Mouse (Mus musculus): ENCODE results near the gene Lgr4. TPM values are rescaled to one million over a fixed set of nuclear protein-coding genes. Genes with fewer than 3 reads are reported as not detected.

Gene Lgr4
- polyA plus RNA-seq, 1 experiment = 21.6 TPM

DNA sequence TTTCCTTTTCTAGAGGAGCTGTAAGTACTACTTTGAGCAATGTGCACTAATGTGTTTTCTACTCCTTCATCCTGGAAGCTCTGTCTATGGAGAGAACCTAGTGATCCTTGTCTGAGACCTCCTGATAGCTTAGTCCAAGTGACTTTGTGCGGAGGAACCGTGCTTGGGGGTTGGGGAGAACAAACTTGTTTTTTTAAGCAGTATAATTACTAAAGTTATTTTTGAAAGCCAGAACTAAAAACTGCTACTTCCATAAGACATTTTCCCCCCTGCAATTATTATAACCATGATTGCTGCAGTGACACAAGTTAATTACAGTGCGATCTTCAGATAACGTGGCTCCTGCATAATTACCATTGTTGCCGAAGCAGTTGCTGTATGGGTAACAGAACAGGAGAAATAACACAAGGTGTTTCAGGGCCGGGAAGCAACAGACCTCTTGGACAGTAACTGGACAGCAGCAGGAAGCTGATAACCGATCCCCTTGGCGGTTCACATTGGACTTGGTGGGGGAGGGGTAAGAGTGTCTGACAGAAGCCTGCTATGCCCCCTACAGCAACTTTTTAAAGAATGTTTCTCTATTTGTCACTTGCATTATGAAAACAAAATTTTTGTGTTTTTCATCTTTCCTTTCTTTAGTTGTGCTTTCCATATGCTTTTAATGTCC, 53.4 kb downstream of the Lgr4 start:
- TF ChIP-seq CTCF (IDR thresholded peaks at IDR 0.05; ENCODE audit: borderline replicate concordance, insufficient read depth, low read depth, low read length) (no peak), POLR2A (IDR thresholded peaks at IDR 0.05; ENCODE audit: borderline replicate concordance, insufficient read depth, low read length) (no peak)
- no peak overlapping the region for H3K4me3 ChIP-seq (replicated peaks; ENCODE audit: insufficient read depth, low read depth, low read length)
- H3K27me3 ChIP-seq (ENCODE audit: control insufficient read depth, insufficient read depth, low read length) = no peaks in the 10 kb centered on the region
- 60% methylated on average over 8 of the region's 8 CpGs for WGBS
- H3K27ac ChIP-seq (ENCODE audit: insufficient read depth, low read length) = no peak overlapping the region
- DNase-seq = no peak
- H3K4me1 ChIP-seq (ENCODE audit: control insufficient read depth, insufficient read depth, low read length) = peaks cover 5% of the 10 kb centered on the region

DNA sequence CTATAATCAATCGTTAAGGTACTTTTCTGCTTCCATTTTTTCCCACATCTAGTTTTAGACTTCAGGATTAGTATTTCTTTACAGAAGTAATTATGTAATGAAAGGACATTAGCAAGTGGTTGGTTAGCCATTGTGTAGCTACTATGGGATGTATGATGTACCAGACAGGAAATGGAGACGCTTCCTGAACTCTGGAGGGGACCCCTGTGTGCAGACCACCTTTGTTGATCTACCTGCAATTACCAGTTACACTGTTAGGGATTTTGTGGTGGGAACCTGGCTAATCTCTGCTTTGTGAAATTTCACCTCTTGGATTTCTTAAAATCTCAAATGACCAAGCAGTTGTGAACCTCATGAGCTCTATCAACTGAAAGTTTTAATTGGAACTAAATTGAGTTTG, 54.9 kb downstream of the Lgr4 start:
- Histone ChIP-seq H3K4me1 (ENCODE audit: control insufficient read depth, insufficient read depth, low read length) (peaks cover 5% of the 10 kb centered on the region), H3K27me3 (ENCODE audit: control insufficient read depth, insufficient read depth, low read length) (no peaks in the 10 kb centered on the region), H3K4me3 (replicated peaks; ENCODE audit: insufficient read depth, low read depth, low read length) (no peak overlapping the region), H3K27ac (ENCODE audit: insufficient read depth, low read length) (no peak overlapping the region)
- DNase-seq = no peak
- TF ChIP-seq CTCF (IDR thresholded peaks at IDR 0.05; ENCODE audit: borderline replicate concordance, insufficient read depth, low read depth, low read length) (no peak), POLR2A (IDR thresholded peaks at IDR 0.05; ENCODE audit: borderline replicate concordance, insufficient read depth, low read length) (no peak)
- WGBS = 99% methylated on average over 2 of the region's 2 CpGs

DNA sequence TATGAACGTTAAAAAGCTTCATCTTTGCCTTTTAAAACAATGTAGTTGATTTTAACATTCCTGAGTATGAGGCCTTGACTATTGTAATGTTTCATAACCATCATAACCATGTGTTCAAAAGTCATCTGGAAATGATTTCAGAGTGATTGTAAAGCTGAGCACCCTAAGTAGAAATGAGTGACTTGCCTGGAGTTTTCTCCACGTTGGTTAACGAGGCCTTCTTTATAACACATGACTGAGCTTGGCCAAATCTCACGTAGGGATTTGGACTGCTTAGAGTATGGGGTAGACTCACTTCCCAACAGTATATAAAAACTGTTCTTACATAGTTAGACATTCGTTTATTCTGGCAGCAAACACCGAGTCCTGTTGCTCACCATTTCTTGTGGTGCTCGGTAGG, 55.5 kb downstream of the Lgr4 start:
- no peak for DNase-seq
- Histone ChIP-seq H3K4me3 (replicated peaks; ENCODE audit: insufficient read depth, low read depth, low read length) (no peak overlapping the region), H3K27ac (ENCODE audit: insufficient read depth, low read length) (no peak overlapping the region), H3K4me1 (ENCODE audit: control insufficient read depth, insufficient read depth, low read length) (peaks cover 5% of the 10 kb centered on the region), H3K27me3 (ENCODE audit: control insufficient read depth, insufficient read depth, low read length) (no peaks in the 10 kb centered on the region)
- 41% methylated on average over 7 of the region's 7 CpGs for WGBS
- TF ChIP-seq CTCF (IDR thresholded peaks at IDR 0.05; ENCODE audit: borderline replicate concordance, insufficient read depth, low read depth, low read length) (no peak), POLR2A (IDR thresholded peaks at IDR 0.05; ENCODE audit: borderline replicate concordance, insufficient read depth, low read length) (no peak)

DNA sequence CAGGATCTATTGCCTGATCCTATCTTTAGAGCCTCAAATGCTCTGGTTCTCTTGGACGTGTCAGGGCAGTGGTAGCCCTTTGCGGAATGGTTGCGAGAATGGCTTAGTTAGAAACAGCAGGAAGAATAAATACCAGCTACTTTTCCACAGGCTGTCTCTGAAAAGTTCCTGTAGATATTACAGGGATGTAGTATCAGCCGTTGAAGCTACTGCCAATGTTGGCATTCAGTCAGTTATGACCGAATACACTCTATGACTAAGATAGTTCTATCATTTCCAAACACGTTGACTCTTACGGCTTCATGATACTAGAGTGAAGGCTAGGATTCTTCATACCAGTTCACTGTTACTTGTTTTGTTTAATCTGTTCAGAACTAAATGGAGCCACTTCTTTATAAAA, 57.4 kb downstream of the Lgr4 start:
- Histone ChIP-seq H3K27me3 (ENCODE audit: control insufficient read depth, insufficient read depth, low read length) (no peaks in the 10 kb centered on the region), H3K4me1 (ENCODE audit: control insufficient read depth, insufficient read depth, low read length) (peaks cover 5% of the 10 kb centered on the region), H3K27ac (ENCODE audit: insufficient read depth, low read length) (no peak overlapping the region), H3K4me3 (replicated peaks; ENCODE audit: insufficient read depth, low read depth, low read length) (no peak overlapping the region)
- no peak for DNase-seq
- WGBS = 76% methylated on average over 7 of the region's 7 CpGs
- no peak for TF ChIP-seq POLR2A (IDR thresholded peaks at IDR 0.05; ENCODE audit: borderline replicate concordance, insufficient read depth, low read length)
- TF ChIP-seq CTCF (IDR thresholded peaks at IDR 0.05; ENCODE audit: borderline replicate concordance, insufficient read depth, low read depth, low read length) = no peak

DNA sequence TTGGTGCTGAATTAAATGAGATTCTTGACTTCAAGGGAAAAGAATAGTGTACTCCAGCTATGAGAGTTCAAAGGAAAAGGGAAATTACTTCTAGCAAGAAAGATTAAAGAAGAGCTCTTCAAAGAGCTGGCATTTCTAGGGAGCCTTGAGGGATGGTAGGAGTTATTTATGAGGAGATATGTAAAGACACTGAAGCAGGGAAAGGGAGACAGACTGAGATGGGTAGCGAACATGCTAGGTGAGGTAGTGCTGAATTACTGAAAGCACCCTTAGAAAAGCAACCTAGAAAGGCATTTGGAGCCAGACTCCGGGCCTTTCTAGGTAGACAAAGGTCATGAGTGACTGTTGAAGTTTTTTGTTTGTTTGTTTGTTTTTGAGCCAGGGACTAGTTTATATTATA, 58.7 kb downstream of the Lgr4 start:
- WGBS = 99% methylated on average over 2 of the region's 2 CpGs
- no peak for DNase-seq
- Histone ChIP-seq H3K27ac (ENCODE audit: insufficient read depth, low read length) (no peak overlapping the region), H3K4me3 (replicated peaks; ENCODE audit: insufficient read depth, low read depth, low read length) (no peak overlapping the region), H3K27me3 (ENCODE audit: control insufficient read depth, insufficient read depth, low read length) (no peaks in the 10 kb centered on the region), H3K4me1 (ENCODE audit: control insufficient read depth, insufficient read depth, low read length) (0 out of 2 replicates have a peak, but pooled peaks cover 3% of the 10 kb centered on the region)
- no peak for TF ChIP-seq CTCF (IDR thresholded peaks at IDR 0.05; ENCODE audit: borderline replicate concordance, insufficient read depth, low read depth, low read length)
- TF ChIP-seq POLR2A (IDR thresholded peaks at IDR 0.05; ENCODE audit: borderline replicate concordance, insufficient read depth, low read length) = no peak

DNA sequence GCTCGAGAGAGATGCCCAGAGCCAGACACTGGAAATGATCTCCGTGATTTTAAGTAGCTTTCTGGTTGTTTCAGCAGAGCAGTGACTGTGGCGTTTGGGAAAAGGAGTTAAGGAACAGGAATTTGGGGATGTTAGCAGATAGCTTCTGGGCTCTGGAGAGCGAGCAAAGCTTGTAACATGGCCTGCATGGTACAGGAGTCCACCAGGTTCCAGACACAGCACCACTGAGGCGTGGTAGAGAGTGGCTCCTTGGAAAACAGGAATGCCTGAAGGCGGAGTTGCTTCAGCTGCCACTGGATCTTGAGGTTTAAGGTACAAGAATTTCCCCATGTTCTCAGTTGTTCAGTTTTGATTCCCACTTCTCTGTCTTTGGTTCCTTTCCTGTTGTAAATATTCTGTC, 59.9 kb downstream of the Lgr4 start:
- no peak for DNase-seq
- TF ChIP-seq CTCF (IDR thresholded peaks at IDR 0.05; ENCODE audit: borderline replicate concordance, insufficient read depth, low read depth, low read length) (no peak), POLR2A (IDR thresholded peaks at IDR 0.05; ENCODE audit: borderline replicate concordance, insufficient read depth, low read length) (no peak)
- Histone ChIP-seq H3K4me1 (ENCODE audit: control insufficient read depth, insufficient read depth, low read length) (0 out of 2 replicates have a peak, but pooled peaks cover 3% of the 10 kb centered on the region), H3K27me3 (ENCODE audit: control insufficient read depth, insufficient read depth, low read length) (no peaks in the 10 kb centered on the region), H3K4me3 (replicated peaks; ENCODE audit: insufficient read depth, low read depth, low read length) (no peak overlapping the region), H3K27ac (ENCODE audit: insufficient read depth, low read length) (no peak overlapping the region)
- 90% methylated on average over 6 of the region's 6 CpGs for WGBS

DNA sequence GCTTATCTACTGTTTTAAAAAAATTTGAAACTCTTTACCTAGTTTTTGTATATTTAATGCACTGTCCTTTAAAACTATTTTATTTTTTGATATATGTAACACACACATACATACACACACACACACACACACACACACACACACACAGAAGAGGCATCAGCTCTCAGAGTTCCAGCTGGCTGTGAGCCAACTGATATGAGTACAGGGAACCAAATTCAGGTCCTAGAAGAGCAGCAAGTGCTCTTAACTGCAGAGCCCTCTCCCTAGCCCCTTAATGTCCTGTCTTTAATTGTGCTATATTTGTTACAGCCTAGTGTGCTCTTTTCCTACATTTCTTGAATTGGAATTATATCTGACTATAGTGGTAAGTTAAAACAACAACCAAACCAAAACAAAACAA, 61.8 kb downstream of the Lgr4 start:
- no peak overlapping the region for H3K4me3 ChIP-seq (replicated peaks; ENCODE audit: insufficient read depth, low read depth, low read length)
- no peak for TF ChIP-seq CTCF (IDR thresholded peaks at IDR 0.05; ENCODE audit: borderline replicate concordance, insufficient read depth, low read depth, low read length)
- no peak for TF ChIP-seq POLR2A (IDR thresholded peaks at IDR 0.05; ENCODE audit: borderline replicate concordance, insufficient read depth, low read length)
- H3K27ac ChIP-seq (ENCODE audit: insufficient read depth, low read length) = no peak overlapping the region
- peak in 1 of 2 experiments; percentile 33 for DNase-seq
- 0 out of 2 replicates have a peak, but pooled peaks cover 3% of the 10 kb centered on the region for H3K4me1 ChIP-seq (ENCODE audit: control insufficient read depth, insufficient read depth, low read length)
- no peaks in the 10 kb centered on the region for H3K27me3 ChIP-seq (ENCODE audit: control insufficient read depth, insufficient read depth, low read length)

DNA sequence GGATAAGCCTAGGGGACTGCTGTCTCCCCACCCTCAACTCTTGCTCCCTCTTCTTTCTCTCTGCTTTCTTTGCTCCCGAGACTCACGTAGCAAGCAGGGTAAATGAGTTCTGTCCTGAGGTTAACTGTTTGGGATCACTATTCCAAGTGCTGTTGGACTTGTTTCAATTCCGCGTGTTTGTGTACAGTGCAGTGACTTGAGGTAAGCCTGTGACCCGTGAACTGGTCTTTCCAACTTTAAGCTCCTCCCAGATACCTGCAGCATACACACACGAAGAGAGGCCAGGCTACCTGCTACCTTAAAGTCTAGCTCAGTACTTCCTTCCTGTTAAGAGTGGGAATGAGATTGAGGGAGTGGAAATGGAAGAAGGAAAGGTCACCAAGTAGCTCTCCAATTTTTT, 66.0 kb downstream of the Lgr4 start:
- no peak for DNase-seq
- H3K27me3 ChIP-seq (ENCODE audit: control insufficient read depth, insufficient read depth, low read length) = no peaks in the 10 kb centered on the region
- WGBS = 92% methylated on average over 6 of the region's 6 CpGs
- H3K27ac ChIP-seq (ENCODE audit: insufficient read depth, low read length) = no peak overlapping the region
- H3K4me3 ChIP-seq (replicated peaks; ENCODE audit: insufficient read depth, low read depth, low read length) = no peak overlapping the region
- H3K4me1 ChIP-seq (ENCODE audit: control insufficient read depth, insufficient read depth, low read length) = no peaks in the 10 kb centered on the region; the same call in 1 of the 2 replicates
- TF ChIP-seq CTCF (IDR thresholded peaks at IDR 0.05; ENCODE audit: borderline replicate concordance, insufficient read depth, low read depth, low read length) (no peak), POLR2A (IDR thresholded peaks at IDR 0.05; ENCODE audit: borderline replicate concordance, insufficient read depth, low read length) (no peak)

Measured in cerebellum, adult 2 months (tissue).